Mouse (Mus musculus) right cerebral cortex, postnatal 25 days (tissue): Measurements from ENCODE around the gene Rpl28.

Source experiments
- DNase-seq: peaks from one replicate; pipeline ENCODE4 v3.0.0; 2022

Gene Rpl28

GRCm38 (mm10) chr7:4792278-4793212 is at the start of gene Rpl28:
Rpl28 (plus strand) TSS chr7:4792874.
- DNase-seq = peak; percentile 95

- no peak for DNase-seq
Measured at GRCm38 (mm10) chr7:4743354-4743753, 49.3 kb upstream of the Rpl28 start.

- DNase-seq = no peak
Measured at GRCm38 (mm10) chr7:4744886-4745285, 47.8 kb upstream of the Rpl28 start.

- DNase-seq = no peak
Measured at GRCm38 (mm10) chr7:4746326-4746980, 46.2 kb upstream of the Rpl28 start.

GRCm38 (mm10) chr7:4747156-4747899 is 45.3 kb upstream of the Rpl28 start:
- no peak for DNase-seq

- no peak for DNase-seq
Measured at GRCm38 (mm10) chr7:4748321-4748720, 44.4 kb upstream of the Rpl28 start.

- no peak for DNase-seq
Measured at GRCm38 (mm10) chr7:4749169-4749568, 43.5 kb upstream of the Rpl28 start.

GRCm38 (mm10) chr7:4751971-4752820 is 40.5 kb upstream of the Rpl28 start:
- no peak for DNase-seq

- peak; percentile 37 for DNase-seq
Measured at GRCm38 (mm10) chr7:4752821-4753570, 39.7 kb upstream of the Rpl28 start, which contains the start of gene Cox6b2. Cox6b2 (minus strand) TSS chr7:4753094.

GRCm38 (mm10) chr7:4759670-4760069 is 33.0 kb upstream of the Rpl28 start:
- no peak for DNase-seq

- no peak for DNase-seq
Measured at GRCm38 (mm10) chr7:4764946-4765710, 27.5 kb upstream of the Rpl28 start.

GRCm38 (mm10) chr7:4771202-4771601 is 21.5 kb upstream of the Rpl28 start, which contains the start of gene Fam71e2:
Fam71e2 (minus strand) TSS chr7:4771302.
- no peak for DNase-seq

GRCm38 (mm10) chr7:4776131-4776530 is 16.5 kb upstream of the Rpl28 start:
- no peak for DNase-seq

GRCm38 (mm10) chr7:4776861-4777830 is 15.5 kb upstream of the Rpl28 start:
- no peak for DNase-seq

GRCm38 (mm10) chr7:4777851-4778637 is 14.6 kb upstream of the Rpl28 start:
- no peak for DNase-seq

GRCm38 (mm10) chr7:4779921-4780320 is 12.8 kb upstream of the Rpl28 start:
- DNase-seq = no peak

- DNase-seq = no peak
Measured at GRCm38 (mm10) chr7:4782130-4782529, 10.5 kb upstream of the Rpl28 start.

- DNase-seq = no peak
Measured at GRCm38 (mm10) chr7:4782759-4783158, 9.9 kb upstream of the Rpl28 start, which contains the start of the genes Il11 and Tmem190. Il11 (minus strand) TSS chr7:4782859. Tmem190 (plus strand) TSS chr7:4782937.
